Mouse (Mus musculus): ENCODE measurements around the gene Gria1. TPM values are rescaled to one million over a fixed set of nuclear protein-coding genes. Genes with fewer than 3 reads are reported as not detected.

Gene Gria1
- polyA plus RNA-seq (2012; rRNA removed): 70.0 and 72.7 TPM in 2 replicates

GRCm38 (mm10) chr11:57011024-57011690 lies at the start of gene Gria1:
TSS of gene Gria1 (plus strand) at chr11:57011387.

